Mouse (Mus musculus): Measurements from ENCODE around the gene Cir1. TPM values are rescaled to one million over a fixed set of nuclear protein-coding genes. Genes with fewer than 3 reads are reported as not detected.

Cir1 gene
- polyA plus RNA-seq, 1 experiment: 9.6 TPM

DNA sequence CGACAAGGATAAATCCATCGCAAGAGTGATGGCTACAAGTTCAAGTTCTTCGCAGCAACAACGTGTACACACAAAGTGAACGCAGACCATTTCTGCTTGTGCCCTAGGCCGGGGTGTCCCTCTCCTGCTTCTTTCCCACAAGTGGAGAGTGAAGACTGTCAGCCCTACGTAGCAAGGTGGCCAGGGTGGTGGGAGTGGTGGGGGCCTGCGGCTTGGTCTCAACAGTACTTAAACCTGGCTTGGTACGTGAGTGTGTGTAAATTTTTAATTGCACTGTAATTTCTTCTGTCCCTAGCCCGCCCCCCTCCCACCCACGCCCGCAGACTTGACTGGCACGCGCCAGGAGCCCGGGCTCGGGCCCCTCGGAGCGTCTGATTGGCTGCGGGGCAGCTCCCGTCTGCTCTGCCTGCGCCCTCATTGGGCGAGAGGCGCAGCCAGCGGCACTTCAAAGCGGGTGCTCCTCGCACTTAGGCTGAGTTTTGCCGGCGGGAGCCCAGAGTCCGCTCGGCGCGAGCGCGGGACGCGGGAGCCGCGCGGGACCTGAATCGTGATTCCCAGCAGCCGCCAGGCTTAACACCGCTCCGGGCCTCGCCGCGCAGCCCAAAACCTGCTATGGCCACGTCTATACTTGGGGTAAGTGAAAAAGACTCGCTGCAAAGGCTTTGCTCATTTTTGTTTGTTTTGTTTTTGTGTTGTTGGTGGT is 40.9 kb downstream of the Cir1 start, which contains the start of gene Sp9:
TSS of gene Sp9 (plus strand) at position 467 of the 703 bp plus-strand sequence.
- Histone ChIP-seq H3K4me1 (ENCODE audit: control insufficient read depth, insufficient read depth, insufficient read length, low read length) (peaks cover 3% of the 10 kb centered on the region; the same call in 1 of the 2 replicates), H3K4me3 (ENCODE audit: insufficient read depth, low read depth, low read length) (peak within 1 kb of the TSS; percentile 32), H3K27ac (replicated peaks; ENCODE audit: low read depth, low read length) (no peak within 1 kb of the TSS)

GRCm38 (mm10) chr2:73270593-73271458 is 41.7 kb downstream of the Cir1 start:
- Histone ChIP-seq H3K27ac (replicated peaks; ENCODE audit: low read depth, low read length) (no peak overlapping the region), H3K4me3 (ENCODE audit: insufficient read depth, low read depth, low read length) (no peak overlapping the region), H3K4me1 (ENCODE audit: control insufficient read depth, insufficient read depth, insufficient read length, low read length) (peaks cover 3% of the 10 kb centered on the region; the same call in 1 of the 2 replicates)

DNA sequence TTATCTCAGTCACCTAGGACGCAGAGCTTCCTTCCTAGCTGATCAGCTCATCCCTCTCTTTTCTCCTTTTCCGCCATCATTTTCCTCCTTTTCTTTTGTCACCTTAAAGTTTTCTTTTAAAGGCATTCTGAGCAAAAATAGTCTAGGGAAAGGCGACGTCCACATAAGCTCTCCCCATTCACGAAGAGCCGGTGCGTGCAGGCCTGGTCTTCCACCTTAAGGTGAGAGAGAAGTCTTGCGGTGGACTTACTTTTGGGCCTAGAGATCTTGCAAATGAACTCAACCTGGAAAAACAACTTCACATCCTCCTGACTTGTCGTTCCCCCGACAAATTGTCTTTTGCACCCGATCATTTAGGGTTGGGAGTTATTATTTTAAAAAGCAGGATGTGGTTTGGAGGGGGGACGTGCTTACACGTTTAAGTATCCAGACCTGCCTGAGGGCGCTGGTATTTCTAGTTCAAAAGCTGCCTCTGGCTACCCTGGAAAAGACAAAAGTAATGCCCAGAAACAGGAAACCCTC is 42.4 kb downstream of the Cir1 start:
- H3K27ac ChIP-seq (replicated peaks; ENCODE audit: low read depth, low read length): no peak overlapping the region
- H3K4me3 ChIP-seq (ENCODE audit: insufficient read depth, low read depth, low read length): no peak overlapping the region
- H3K4me1 ChIP-seq (ENCODE audit: control insufficient read depth, insufficient read depth, insufficient read length, low read length): peaks cover 3% of the 10 kb centered on the region; the same call in 1 of the 2 replicates

- Histone ChIP-seq H3K4me3 (ENCODE audit: insufficient read depth, low read depth, low read length) (no peak overlapping the region), H3K27ac (replicated peaks; ENCODE audit: low read depth, low read length) (no peak overlapping the region), H3K4me1 (ENCODE audit: control insufficient read depth, insufficient read depth, insufficient read length, low read length) (peaks cover 3% of the 10 kb centered on the region; the same call in 1 of the 2 replicates)
Observed at GRCm38 (mm10) chr2:73269666-73270065, 42.8 kb downstream of the Cir1 start.

DNA sequence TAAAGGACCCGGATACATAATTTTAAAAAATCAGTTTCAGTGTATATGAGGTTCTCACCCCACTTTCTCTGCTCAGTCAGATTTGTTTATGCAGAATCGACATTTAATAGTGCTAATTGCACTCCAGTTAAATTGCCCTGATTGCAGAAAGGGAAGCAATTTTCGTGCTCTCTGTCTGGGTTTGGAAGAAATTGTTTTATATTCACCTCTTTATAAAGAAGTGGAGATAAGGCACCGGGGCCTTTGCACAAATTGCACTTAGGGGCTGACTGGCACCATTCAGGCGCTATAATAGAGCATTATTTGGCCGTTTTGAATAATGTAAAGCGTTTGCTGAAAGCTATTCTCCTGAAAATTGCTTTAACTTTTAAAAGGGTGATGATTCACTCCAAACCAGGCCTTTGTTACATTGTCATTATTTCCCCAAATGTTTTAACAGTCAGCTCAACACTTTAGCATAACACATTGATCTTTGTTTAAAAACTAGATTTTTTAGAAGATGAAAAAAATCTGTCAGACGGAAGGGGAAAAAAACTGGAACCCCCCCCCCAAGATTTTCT is 43.6 kb downstream of the Cir1 start:
- Histone ChIP-seq H3K27ac (replicated peaks; ENCODE audit: low read depth, low read length) (no peak overlapping the region), H3K4me3 (ENCODE audit: insufficient read depth, low read depth, low read length) (no peak overlapping the region), H3K4me1 (ENCODE audit: control insufficient read depth, insufficient read depth, insufficient read length, low read length) (0 out of 2 replicates have a peak, but pooled peaks cover 3% of the 10 kb centered on the region)

GRCm38 (mm10) chr2:73268281-73268680 is 44.2 kb downstream of the Cir1 start:
- Histone ChIP-seq H3K4me1 (ENCODE audit: control insufficient read depth, insufficient read depth, insufficient read length, low read length) (0 out of 2 replicates have a peak, but pooled peaks cover 3% of the 10 kb centered on the region), H3K27ac (replicated peaks; ENCODE audit: low read depth, low read length) (no peak overlapping the region), H3K4me3 (ENCODE audit: insufficient read depth, low read depth, low read length) (no peak overlapping the region)

DNA sequence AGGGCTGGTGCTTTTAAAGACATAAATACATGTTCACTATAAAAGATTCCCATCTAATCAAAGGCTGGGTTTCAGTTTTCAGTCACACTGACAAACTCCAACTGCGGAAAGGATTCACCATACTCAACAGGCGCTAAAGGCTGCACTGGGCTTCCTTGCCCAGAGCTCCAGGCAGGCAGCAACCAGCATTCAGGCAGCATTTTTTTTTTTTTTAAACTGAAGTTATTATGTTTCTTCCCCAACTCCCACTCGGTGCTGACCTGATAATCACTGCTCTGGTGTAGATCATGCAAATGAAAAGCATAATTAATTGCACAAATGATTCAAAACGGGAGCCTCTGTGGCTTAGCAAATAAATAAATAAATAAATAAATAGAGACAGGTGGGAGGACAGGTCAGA is 44.7 kb downstream of the Cir1 start:
- no peak overlapping the region for H3K4me3 ChIP-seq (ENCODE audit: insufficient read depth, low read depth, low read length)
- 0 out of 2 replicates have a peak, but pooled peaks cover 3% of the 10 kb centered on the region for H3K4me1 ChIP-seq (ENCODE audit: control insufficient read depth, insufficient read depth, insufficient read length, low read length)
- H3K27ac ChIP-seq (replicated peaks; ENCODE audit: low read depth, low read length): no peak overlapping the region

- Histone ChIP-seq H3K4me3 (ENCODE audit: insufficient read depth, low read depth, low read length) (no peak overlapping the region), H3K27ac (replicated peaks; ENCODE audit: low read depth, low read length) (no peak overlapping the region), H3K4me1 (ENCODE audit: control insufficient read depth, insufficient read depth, insufficient read length, low read length) (no peaks in the 10 kb centered on the region)
Observed at GRCm38 (mm10) chr2:73267231-73267630, 45.3 kb downstream of the Cir1 start.

- no peaks in the 10 kb centered on the region for H3K4me1 ChIP-seq (ENCODE audit: control insufficient read depth, insufficient read depth, insufficient read length, low read length)
- no peak overlapping the region for H3K27ac ChIP-seq (replicated peaks; ENCODE audit: low read depth, low read length)
- H3K4me3 ChIP-seq (ENCODE audit: insufficient read depth, low read depth, low read length): no peak overlapping the region
Observed at GRCm38 (mm10) chr2:73266623-73267022, 45.9 kb downstream of the Cir1 start.

DNA sequence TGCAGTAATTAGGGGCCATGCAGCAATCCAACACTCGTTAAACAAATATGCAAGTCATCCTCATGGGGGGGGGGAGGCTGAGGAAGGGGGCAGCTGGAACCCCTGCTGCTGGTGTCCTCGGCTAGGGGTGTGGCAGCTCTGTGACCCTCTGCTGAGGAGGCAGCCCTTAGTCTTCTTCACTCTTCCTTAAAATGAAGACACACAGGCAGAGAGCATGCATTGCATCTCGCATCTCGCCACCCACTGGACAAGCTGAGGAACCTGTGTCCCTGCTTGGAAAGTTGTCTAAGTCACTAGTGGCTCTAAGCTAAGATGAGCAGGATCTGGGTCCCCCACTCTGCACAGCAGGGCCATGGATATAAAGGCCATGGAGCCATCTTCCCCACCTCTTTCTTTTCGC is 46.5 kb downstream of the Cir1 start:
- Histone ChIP-seq H3K4me1 (ENCODE audit: control insufficient read depth, insufficient read depth, insufficient read length, low read length) (no peaks in the 10 kb centered on the region), H3K4me3 (ENCODE audit: insufficient read depth, low read depth, low read length) (no peak overlapping the region), H3K27ac (replicated peaks; ENCODE audit: low read depth, low read length) (no peak overlapping the region)

GRCm38 (mm10) chr2:73264611-73265195 is 47.8 kb downstream of the Cir1 start:
- H3K4me1 ChIP-seq (ENCODE audit: control insufficient read depth, insufficient read depth, insufficient read length, low read length): no peaks in the 10 kb centered on the region
- H3K27ac ChIP-seq (replicated peaks; ENCODE audit: low read depth, low read length): no peak overlapping the region
- no peak overlapping the region for H3K4me3 ChIP-seq (ENCODE audit: insufficient read depth, low read depth, low read length)

GRCm38 (mm10) chr2:73263794-73264610 is 48.5 kb downstream of the Cir1 start:
- Histone ChIP-seq H3K4me3 (ENCODE audit: insufficient read depth, low read depth, low read length) (no peak overlapping the region), H3K4me1 (ENCODE audit: control insufficient read depth, insufficient read depth, insufficient read length, low read length) (no peaks in the 10 kb centered on the region), H3K27ac (replicated peaks; ENCODE audit: low read depth, low read length) (no peak overlapping the region)

- no peak overlapping the region for H3K4me3 ChIP-seq (ENCODE audit: insufficient read depth, low read depth, low read length)
- no peak overlapping the region for H3K27ac ChIP-seq (replicated peaks; ENCODE audit: low read depth, low read length)
- no peaks in the 10 kb centered on the region for H3K4me1 ChIP-seq (ENCODE audit: control insufficient read depth, insufficient read depth, insufficient read length, low read length)
Observed at GRCm38 (mm10) chr2:73263172-73263765, 49.2 kb downstream of the Cir1 start.

- Histone ChIP-seq H3K4me1 (ENCODE audit: control insufficient read depth, insufficient read depth, insufficient read length, low read length) (no peaks in the 10 kb centered on the region), H3K4me3 (ENCODE audit: insufficient read depth, low read depth, low read length) (no peak overlapping the region), H3K27ac (replicated peaks; ENCODE audit: low read depth, low read length) (no peak overlapping the region)
Observed at GRCm38 (mm10) chr2:73248701-73249100, 63.8 kb downstream of the Cir1 start.

Measured in brown adipose tissue, adult 24 weeks (tissue).